Mouse (Mus musculus): ENCODE results near the gene Amdhd1. TPM values are rescaled to one million over a fixed set of nuclear protein-coding genes. Genes with fewer than 3 reads are reported as not detected.

The Amdhd1 gene
- total RNA-seq, 2 experiments from 2014 or later, result 0.14 to 0.50 TPM

DNA sequence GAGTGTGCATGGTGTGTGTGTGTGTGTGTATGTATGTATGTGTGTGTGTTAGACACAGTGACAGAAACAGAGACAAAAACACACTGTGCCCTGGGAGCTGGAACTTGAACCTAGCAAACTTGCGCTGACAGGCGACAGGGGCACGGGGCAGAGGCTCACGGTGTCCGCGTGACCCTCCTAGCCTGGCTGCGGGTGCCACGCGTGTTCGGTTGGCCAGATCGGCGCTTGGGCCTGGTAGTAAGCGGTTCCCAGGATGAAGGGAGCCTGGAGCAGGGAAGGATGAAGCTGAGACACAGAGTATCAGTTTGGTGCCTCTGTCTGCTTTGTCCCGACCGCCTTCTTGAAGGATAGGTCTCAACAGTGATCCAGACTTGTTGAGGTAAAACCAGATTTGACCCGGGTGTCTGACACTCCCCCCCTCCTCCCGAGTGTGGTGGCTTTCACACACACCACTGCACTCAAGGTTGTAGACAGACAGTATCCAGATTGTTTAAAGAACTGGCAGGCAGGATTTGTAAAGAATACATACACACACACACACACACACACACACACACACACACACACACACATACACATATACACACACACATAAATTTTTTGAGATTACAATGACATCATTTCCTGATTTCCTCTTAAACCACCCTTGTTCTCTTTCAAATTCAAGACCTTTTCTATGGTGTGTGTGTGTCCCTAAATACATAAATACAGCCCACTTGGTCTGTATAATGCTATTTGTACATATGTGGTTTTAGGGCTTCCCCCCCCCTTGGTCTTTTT lies 788 bp upstream of the Amdhd1 start, which contains the start of gene Ccdc38:
Ccdc38 (plus strand) TSS at position 202 of the 780 bp plus-strand sequence.
- no peak for DNase-seq (ENCODE audit: low spot score in 2 of 2)

DNA sequence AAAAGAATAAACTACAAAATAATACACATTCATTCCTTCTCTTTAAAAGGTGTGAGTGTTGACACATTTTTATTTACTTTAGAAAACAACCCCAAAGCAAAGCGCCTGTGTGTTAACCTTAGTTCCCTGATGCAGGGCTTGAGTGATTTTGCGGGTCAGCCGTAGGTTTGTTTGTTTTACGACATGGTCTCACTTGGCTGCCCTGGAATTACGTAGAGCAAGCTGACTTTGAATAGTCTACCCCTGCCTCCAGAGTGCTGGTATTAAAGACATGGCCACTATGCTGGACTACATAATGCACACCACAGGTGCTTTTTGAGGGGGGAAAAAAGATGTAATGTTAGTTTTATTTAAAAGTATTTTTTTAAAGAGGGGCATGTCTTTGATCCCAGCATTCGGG lies 1.0 kb downstream of the Amdhd1 start:
- no peak for DNase-seq (ENCODE audit: low spot score in 2 of 2)

DNA sequence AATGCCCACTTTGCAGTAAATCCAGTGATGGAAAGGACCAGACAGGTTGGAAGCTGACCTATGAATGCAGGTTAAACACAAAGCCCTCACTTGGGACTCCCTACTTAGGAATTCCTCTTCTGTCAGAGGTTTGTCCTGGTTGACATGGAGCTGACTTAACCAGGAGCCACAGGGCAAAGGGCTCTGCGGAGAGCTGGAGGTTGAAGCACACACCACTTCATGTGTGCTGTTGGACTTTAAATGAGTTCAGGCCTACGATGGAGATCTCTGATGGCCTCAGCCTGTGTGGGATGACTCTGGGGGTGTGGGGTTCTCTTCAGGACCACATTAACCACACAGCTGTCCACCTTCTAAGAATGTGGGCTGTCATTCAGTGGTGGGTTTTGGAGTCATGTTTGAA lies 1.5 kb downstream of the Amdhd1 start:
- no peak for DNase-seq (ENCODE audit: low spot score in 2 of 2)

DNA sequence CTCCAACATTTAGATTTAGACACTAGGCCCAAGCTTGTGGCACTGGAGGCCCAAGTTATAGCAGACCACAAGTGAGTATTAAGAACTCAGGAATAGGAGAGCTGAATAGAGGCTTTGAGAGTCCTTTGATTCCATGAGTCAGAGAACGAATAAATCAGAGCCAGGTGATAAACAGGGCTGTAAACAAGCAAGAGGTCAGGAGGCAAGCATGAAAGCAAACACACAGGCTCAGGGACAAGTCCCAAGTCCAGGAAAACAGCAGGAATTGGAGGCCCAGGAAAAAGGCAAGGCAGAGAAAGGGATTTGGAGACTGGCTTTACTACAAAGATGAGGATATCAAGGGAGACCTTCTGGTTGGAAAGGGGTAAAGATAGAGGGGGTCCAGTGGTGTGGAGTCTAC lies 14.5 kb downstream of the Amdhd1 start:
- DNase-seq (ENCODE audit: low spot score in 2 of 2), result no peak

GRCm38 (mm10) chr10:93520994-93521393 lies 18.8 kb downstream of the Amdhd1 start:
- DNase-seq (ENCODE audit: low spot score in 2 of 2), result no peak

GRCm38 (mm10) chr10:93519756-93520155 lies 20.1 kb downstream of the Amdhd1 start:
- DNase-seq (ENCODE audit: low spot score in 2 of 2), result no peak

DNA sequence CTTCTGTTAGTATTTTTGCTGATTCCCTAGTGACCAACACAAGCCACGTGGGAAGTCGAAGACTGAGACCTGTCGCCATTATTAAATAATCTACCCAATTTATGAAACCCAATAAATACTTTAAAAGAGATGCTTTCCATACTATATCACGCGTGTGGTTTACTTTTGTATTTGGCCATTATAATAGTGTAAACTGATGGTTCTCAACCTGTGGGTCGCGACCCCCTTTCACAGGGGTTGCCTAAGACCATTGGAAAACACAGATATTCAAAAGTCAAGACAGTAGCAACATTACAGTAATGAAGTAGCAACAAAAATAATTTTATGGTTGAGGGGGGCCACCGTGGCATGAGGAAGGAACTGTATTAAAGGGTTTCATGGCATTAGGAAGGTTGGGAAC lies 20.7 kb downstream of the Amdhd1 start:
- no peak for DNase-seq (ENCODE audit: low spot score in 2 of 2)

DNA sequence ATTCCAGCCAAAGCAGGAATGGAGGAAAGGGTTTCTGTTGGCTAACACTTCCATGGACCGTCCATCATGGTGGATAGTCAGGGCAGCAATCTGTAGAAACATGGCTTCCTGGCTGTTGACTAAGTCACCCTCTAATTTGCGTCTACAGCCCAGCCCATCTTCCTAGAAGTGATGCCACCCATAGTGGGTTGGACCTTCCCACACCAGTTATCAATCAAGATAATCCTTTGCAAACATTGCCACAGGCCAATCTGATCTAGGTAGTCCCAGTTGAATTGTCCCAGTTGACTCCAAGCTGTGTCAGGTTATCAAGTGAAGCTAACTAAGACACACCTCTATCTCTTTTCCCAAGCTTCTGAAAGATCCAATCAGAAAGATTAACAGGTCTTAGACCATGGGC lies 21.2 kb downstream of the Amdhd1 start:
- DNase-seq (ENCODE audit: low spot score in 2 of 2), result no peak

- no peak for DNase-seq (ENCODE audit: low spot score in 2 of 2)
Observed at GRCm38 (mm10) chr10:93518186-93518585, 21.6 kb downstream of the Amdhd1 start.

DNA sequence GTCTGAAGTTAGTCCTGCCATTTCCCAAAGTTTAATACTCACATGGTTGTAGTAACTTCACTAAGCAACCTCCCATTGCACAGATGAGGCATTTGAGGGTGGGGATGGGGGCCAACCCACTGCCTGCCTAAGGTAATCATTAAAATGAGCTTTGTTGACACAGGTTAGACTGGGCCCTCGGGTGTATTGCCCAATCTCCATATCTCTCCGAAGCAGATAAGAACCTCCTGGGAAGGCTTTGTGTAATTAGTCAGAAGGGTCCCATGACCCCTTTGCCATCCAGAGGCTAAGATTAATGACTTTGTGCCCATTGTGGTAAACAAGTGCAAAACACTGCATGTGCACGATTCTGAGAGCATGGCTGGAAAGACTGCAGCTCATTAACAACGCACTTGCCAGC lies 22.1 kb downstream of the Amdhd1 start:
- DNase-seq (ENCODE audit: low spot score in 2 of 2), result no peak

DNA sequence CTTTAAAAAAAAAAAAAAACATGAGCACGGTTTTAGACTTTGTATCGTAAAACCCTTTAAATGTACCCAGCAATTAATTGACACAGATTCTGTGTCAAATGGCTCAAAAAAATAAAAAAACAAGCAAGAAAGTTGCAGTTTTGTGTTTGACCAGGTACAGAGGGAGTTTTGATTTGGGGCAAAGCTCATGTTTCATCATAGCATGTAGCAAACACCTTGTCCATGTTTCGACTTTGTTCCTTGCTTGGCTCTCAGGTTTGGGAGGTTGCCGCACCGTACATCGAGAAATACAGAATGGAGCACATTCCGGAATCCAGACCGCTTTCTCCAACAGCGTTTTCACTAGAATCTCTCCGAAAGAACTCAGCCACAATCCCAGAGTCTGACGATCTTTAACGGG lies 23.9 kb downstream of the Amdhd1 start:
- DNase-seq (ENCODE audit: low spot score in 2 of 2), result no peak

- no peak for DNase-seq (ENCODE audit: low spot score in 2 of 2)
Observed at GRCm38 (mm10) chr10:93515419-93515818, 24.4 kb downstream of the Amdhd1 start.

- no peak for DNase-seq (ENCODE audit: low spot score in 2 of 2)
Observed at GRCm38 (mm10) chr10:93509532-93510153, 30.2 kb downstream of the Amdhd1 start.

- DNase-seq (ENCODE audit: low spot score in 2 of 2), result no peak
Observed at GRCm38 (mm10) chr10:93508383-93508970, 31.4 kb downstream of the Amdhd1 start.

GRCm38 (mm10) chr10:93501346-93501745 lies 38.5 kb downstream of the Amdhd1 start:
- DNase-seq (ENCODE audit: low spot score in 2 of 2), result no peak

- DNase-seq (ENCODE audit: low spot score in 2 of 2), result no peak
Observed at GRCm38 (mm10) chr10:93500864-93501263, 39.0 kb downstream of the Amdhd1 start.

DNA sequence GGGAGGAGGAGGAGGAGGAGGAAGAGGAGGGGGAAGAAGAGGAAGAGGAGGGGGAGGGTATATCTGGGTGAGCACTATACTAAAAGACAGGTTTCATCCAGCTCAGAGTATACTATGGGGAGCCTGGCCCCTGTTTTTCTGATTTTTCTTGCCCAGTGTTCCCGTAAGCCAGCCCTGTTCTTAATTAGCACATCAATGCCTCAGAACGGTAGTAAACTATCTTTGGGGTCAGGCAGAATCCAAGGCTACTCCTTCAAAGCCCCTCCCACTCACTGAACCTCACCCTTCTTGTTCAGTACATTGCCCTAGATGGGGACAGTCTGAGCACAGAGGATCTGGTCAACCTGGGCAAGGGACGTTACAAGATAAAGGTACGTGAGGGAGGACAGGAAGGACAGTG lies 49.4 kb downstream of the Amdhd1 start:
- no peak for DNase-seq (ENCODE audit: low spot score in 2 of 2)

DNA sequence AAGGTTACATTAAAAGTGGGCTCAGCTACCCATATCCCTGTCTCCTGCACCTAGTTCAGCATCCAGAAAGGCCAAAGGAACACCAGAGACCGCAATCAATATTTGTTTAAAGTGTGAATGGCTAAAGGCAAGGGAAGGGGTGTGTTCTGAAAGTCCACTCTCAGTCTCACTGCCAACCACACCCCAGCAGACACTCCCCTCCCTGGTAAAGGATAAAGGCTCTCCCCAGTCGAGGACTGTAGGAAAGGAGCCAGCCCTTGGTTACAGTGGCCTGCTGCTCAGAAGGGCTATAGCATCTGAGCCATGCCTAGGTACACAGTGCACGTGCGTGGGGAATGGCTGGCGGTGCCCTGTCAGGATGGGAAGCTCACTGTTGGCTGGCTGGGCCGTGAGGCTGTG lies 51.0 kb downstream of the Amdhd1 start:
- DNase-seq (ENCODE audit: low spot score in 2 of 2), result no peak

DNA sequence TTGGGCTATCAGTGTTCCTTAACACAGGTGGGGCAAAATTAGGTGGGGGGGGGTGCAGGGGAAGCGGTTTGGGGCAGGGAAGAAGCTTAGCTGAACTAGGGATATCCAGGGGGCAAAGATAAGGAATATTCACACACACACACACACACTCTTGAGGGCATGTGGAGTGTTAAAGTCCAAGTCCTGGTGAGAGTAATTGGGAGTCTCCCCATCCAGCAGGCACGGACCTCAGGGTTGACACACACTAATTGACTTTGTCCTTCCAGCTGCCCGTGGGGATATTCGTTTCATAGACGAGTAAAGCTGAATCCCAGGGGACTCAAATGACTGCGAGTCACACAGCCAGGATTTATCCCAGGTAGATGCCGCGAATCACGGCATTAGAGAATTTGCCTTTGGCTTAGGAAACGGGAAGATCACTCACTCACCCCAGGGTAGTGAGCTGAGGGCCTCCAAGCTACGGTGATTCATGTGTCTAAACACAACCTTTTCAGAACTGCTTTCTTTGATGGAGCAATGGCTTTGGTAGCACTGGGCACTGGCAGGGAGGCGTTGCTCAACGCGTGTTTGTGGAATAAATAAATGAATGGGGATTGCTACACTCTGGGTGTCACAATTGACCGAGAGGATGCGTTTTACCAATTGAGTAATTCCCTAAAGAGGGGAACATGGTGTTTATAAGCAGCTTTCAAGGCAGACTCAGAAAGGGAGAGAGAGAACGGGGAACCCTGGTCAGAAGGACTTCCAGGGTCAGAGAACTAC lies 51.6 kb downstream of the Amdhd1 start, which contains the start of gene Hal:
Hal (plus strand) TSS at position 703 of the 762 bp plus-strand sequence.
- no peak for DNase-seq (ENCODE audit: low spot score in 2 of 2)

GRCm38 (mm10) chr10:93486622-93487021 lies 53.2 kb downstream of the Amdhd1 start:
- DNase-seq (ENCODE audit: low spot score in 2 of 2), result peak; percentile 12 to 41

DNA sequence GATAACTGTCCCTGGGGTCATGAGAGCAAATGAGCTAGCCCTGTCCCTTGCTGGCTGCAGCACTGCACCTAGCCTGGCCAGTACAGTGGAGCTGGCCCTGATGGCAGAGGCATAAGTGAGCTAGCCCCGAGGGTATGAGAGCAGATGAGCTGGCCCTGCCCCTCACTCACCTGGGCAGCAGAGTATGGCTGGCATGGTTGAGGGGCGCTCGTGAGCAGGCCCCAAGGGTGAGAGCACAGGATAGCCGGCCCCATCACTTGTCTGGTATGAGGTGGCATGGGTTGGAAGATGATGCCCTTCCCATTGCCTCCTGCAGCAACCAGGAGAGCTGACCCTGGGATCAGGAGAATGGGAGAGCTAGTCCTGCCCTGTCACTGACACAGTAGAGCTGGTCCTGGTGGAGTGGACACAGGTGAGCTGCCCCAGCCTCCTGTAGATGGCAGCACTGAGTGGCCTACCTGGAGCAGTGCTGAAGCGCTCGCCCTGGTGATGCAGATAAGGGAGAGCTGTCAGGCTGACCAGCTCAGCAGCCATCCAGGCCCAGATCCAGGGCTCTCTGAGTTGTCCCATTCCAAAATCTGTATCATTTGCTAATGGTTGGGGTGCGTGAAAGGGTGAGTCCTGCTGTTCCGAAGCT lies 54.7 kb downstream of the Amdhd1 start:
- DNase-seq (ENCODE audit: low spot score in 2 of 2), result no peak

All from layer of hippocampus, postnatal 14 days (tissue).